27 mouse cellular contexts compared by ENCODE assay signal in genomic region chr7:70839190-70839589, GRCm38 (mm10).
DNase-seq lines count a peak whose midpoint lies in the region; ATAC-seq and TF ChIP-seq lines count a peak whose summit lies in the region.
"Had no signal": no experiment of that assay in that cellular context is flagged by ENCODE, and none has a peak within 500 bp of the region (broad histone marks: within the 10 kb centered on the region; RNA-seq: fewer than 3 reads in every experiment).

No protein-coding gene starts in this region.

- ATAC-seq in kidney, embryonic 16.5 days (ENCODE audit: low FRiP score, low TSS enrichment): no peak
- 0 out of 2 replicates have a peak, but pooled peaks have one; percentile 17 for ATAC-seq in lung, postnatal 0 days
- no peak for ATAC-seq in frontal cortex, adult (ENCODE audit: low TSS enrichment)
- ATAC-seq: activated CD4-positive, CD25-positive, alpha-beta regulatory T cell, adult 4 months; forebrain, embryonic 15.5 days had no signal

- no peak overlapping the region for H3K4me2 ChIP-seq in kidney, embryonic 16.5 days (replicated peaks; ENCODE audit: low read depth, low read length)
- no peak overlapping the region for H3K4me2 ChIP-seq in lung, postnatal 0 days (replicated peaks; ENCODE audit: low read depth, low read length)
- H3K4me2 ChIP-seq: embryonic facial prominence, embryonic 13.5 days; forebrain, embryonic 12.5 days; forebrain, embryonic 15.5 days; heart, embryonic 13.5 days had no signal

- peak overlapping the region; percentile 24; the same call in 1 of the 2 replicates for H3K27ac ChIP-seq in kidney, embryonic 16.5 days (ENCODE audit: low read length)
- no peak overlapping the region for H3K27ac ChIP-seq in lung, postnatal 0 days (ENCODE audit: low read length)
- H3K27ac ChIP-seq: embryonic facial prominence, embryonic 10.5 days; embryonic facial prominence, embryonic 13.5 days; forebrain, embryonic 12.5 days; forebrain, embryonic 15.5 days; heart, adult 2 months; heart, embryonic 10.5 days; heart, embryonic 13.5 days had no signal

- WGBS in kidney, embryonic 16.5 days: 68% methylated on average over 2 of the region's 2 CpGs
- WGBS in lung, postnatal 0 days: 58% methylated on average over 2 of the region's 2 CpGs
- WGBS in lung, adult 2 months: 70% methylated on average over 2 of the region's 2 CpGs

- no peak for TF ChIP-seq EP300 in lung, postnatal 0 days (IDR thresholded peaks at IDR 0.05)

- H3K9ac ChIP-seq in kidney, embryonic 16.5 days (replicated peaks; ENCODE audit: low read length): no peak overlapping the region
- H3K9ac ChIP-seq in lung, postnatal 0 days (replicated peaks; ENCODE audit: low read depth): no peak overlapping the region
- H3K9ac ChIP-seq: embryonic facial prominence, embryonic 13.5 days; forebrain, embryonic 12.5 days; forebrain, embryonic 15.5 days; heart, embryonic 13.5 days had no signal

- no peaks in the 10 kb centered on the region for H3K9me3 ChIP-seq in kidney, embryonic 16.5 days (ENCODE audit: low read length)
- no peaks in the 10 kb centered on the region for H3K9me3 ChIP-seq in lung, postnatal 0 days (ENCODE audit: low read length)
- H3K9me3 ChIP-seq: embryonic facial prominence, embryonic 10.5 days; embryonic facial prominence, embryonic 13.5 days; forebrain, embryonic 12.5 days; forebrain, embryonic 15.5 days; heart, embryonic 10.5 days; heart, embryonic 13.5 days had no signal

- H3K4me1 ChIP-seq in kidney, embryonic 16.5 days (ENCODE audit: insufficient read depth, low read length): no peaks in the 10 kb centered on the region
- H3K4me1 ChIP-seq in lung, postnatal 0 days (ENCODE audit: insufficient read depth, low read depth, low read length): no peaks in the 10 kb centered on the region
- H3K4me1 ChIP-seq in lung, adult 2 months (ENCODE audit: control insufficient read depth, insufficient read depth, low read length): no peaks in the 10 kb centered on the region
- H3K4me1 ChIP-seq: embryonic facial prominence, embryonic 10.5 days; forebrain, embryonic 12.5 days; forebrain, embryonic 15.5 days had no signal

- H3K36me3 ChIP-seq in kidney, embryonic 16.5 days (ENCODE audit: insufficient read depth, low read length): no peaks in the 10 kb centered on the region
- no peaks in the 10 kb centered on the region for H3K36me3 ChIP-seq in lung, postnatal 0 days (ENCODE audit: insufficient read depth, low read length)
- H3K36me3 ChIP-seq: embryonic facial prominence, embryonic 10.5 days; embryonic facial prominence, embryonic 13.5 days; forebrain, embryonic 12.5 days; forebrain, embryonic 15.5 days; heart, embryonic 10.5 days; heart, embryonic 13.5 days had no signal

- H3K27me3 ChIP-seq in kidney, embryonic 16.5 days (ENCODE audit: insufficient read depth, low read length): no peaks in the 10 kb centered on the region
- no peaks in the 10 kb centered on the region for H3K27me3 ChIP-seq in lung, postnatal 0 days (replicated peaks; ENCODE audit: insufficient read depth, low read length)
- H3K27me3 ChIP-seq: forebrain, embryonic 12.5 days; forebrain, embryonic 15.5 days; heart, embryonic 13.5 days had no signal

- TF ChIP-seq CTCF in lung, postnatal 0 days (IDR thresholded peaks at IDR 0.05): no peak
- TF ChIP-seq CTCF in lung, adult 2 months (IDR thresholded peaks at IDR 0.05; ENCODE audit: insufficient read depth, low read length): no peak

- DNase-seq in kidney, adult 11 months: peak; percentile 65
- DNase-seq in kidney, postnatal 4 days: no peak
- no peak for DNase-seq in kidney, postnatal 10 days
- DNase-seq in lung, postnatal 0 days (ENCODE audit: low spot score): peak; percentile 24
- DNase-seq in lung, adult 2 months: no peak
- DNase-seq: adrenal gland, adult 8-10 months; adrenal gland, postnatal 25 days; cerebellum, adult 11-12 months; cerebellum, adult 8-10 months; cerebellum, postnatal 10 days; cerebellum, postnatal 36 days; embryo, embryonic 11 days; gastrocnemius, postnatal 10 days; gastrocnemius, postnatal 36 days; heart, adult 2 months; heart, postnatal 14 days; heart, postnatal 4 days had no signal

- no peak for TF ChIP-seq POLR2A in lung, adult 2 months (IDR thresholded peaks at IDR 0.05; ENCODE audit: borderline replicate concordance, extremely low read depth, low read depth, low read length)

- H3K4me3 ChIP-seq in kidney, embryonic 16.5 days (ENCODE audit: low read length): no peak overlapping the region
- H3K4me3 ChIP-seq in lung, postnatal 0 days (ENCODE audit: low read depth, low read length): no peak overlapping the region
- no peak overlapping the region for H3K4me3 ChIP-seq in lung, adult 2 months (replicated peaks; ENCODE audit: extremely low read depth, low read depth, low read length)
- H3K4me3 ChIP-seq: embryonic facial prominence, embryonic 10.5 days; embryonic facial prominence, embryonic 13.5 days; erythroblast, embryonic 14.5 days; forebrain, embryonic 12.5 days; forebrain, embryonic 15.5 days; heart, adult 2 months; heart, embryonic 10.5 days; heart, embryonic 13.5 days had no signal

Comparison
In these comparisons a context has a peak if more than half of its experiments do, and no peak if none do; other contexts are left out.
1. DNase-seq: peak in kidney, adult 11 months (single experiment) and lung, postnatal 0 days (single experiment); none in kidney, postnatal 4 days (0 of 2), kidney, postnatal 10 days (single experiment) and lung, adult 2 months (single experiment).